Mouse (Mus musculus): ENCODE results near the gene Pagr1b. TPM values are rescaled to one million over a fixed set of nuclear protein-coding genes. Genes with fewer than 3 reads are reported as not detected.

Pagr1b gene
- polyA plus RNA-seq, 1 experiment from 2014 or later = 0.31 TPM

DNA sequence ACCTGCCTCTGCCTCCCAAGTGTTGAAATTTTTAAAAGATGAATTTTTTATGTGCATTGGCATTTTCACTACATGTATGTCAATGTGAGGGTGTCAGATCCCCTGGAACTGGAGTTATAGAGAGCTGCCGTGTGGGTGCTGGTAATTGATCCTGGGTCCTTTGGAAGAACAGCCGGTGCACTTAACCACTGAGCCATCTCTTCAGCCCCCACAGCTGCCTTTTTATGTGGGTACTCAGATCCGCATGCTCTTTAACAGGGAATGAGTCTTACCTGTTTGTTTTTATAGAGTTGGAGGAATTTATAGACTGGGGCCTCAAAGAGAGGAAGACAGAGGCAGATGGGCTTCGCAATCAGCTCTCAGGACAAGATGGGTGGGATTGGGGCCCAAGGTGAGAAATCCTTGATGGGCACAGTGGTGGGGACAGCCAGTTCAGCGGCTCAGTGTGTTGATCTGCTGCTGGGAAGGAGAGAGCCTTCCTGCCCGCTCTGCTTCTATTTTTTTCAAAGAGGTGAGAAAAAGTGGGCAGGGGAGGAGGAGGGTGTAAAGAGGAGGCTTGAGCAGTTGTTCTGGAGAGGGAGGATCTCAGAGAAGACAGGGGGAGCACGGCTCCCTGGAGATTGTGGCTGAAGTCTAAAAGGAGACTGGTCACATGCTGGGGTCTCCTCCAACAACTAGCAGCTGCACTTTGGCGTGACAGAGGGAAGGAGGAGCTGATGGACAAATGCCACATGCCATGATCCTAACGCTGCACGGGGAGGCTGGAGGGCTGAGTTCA is 31.4 kb downstream of the Pagr1b start:
- ATAC-seq = no peak
- no peaks in the 10 kb centered on the region for H3K9me3 ChIP-seq (ENCODE audit: control insufficient read depth, low read length)
- H3K27ac ChIP-seq (ENCODE audit: low read depth, low read length) = no peak overlapping the region
- WGBS = 66% methylated on average over 10 of the region's 10 CpGs
- no peak overlapping the region for H3K4me2 ChIP-seq (ENCODE audit: low read length)
- H3K36me3 ChIP-seq (ENCODE audit: control insufficient read depth, insufficient read depth, low read length) = 0 out of 2 replicates have a peak, but pooled peaks cover under 1% of the 10 kb centered on the region
- no peaks in the 10 kb centered on the region for H3K4me1 ChIP-seq (ENCODE audit: control insufficient read depth, insufficient read depth, low read depth, low read length)
- H3K27me3 ChIP-seq (replicated peaks; ENCODE audit: control insufficient read depth, insufficient read depth, low read length) = no peaks in the 10 kb centered on the region
- H3K4me3 ChIP-seq (ENCODE audit: low read length) = no peak overlapping the region
- H3K9ac ChIP-seq (ENCODE audit: low read depth, low read length) = no peak overlapping the region

DNA sequence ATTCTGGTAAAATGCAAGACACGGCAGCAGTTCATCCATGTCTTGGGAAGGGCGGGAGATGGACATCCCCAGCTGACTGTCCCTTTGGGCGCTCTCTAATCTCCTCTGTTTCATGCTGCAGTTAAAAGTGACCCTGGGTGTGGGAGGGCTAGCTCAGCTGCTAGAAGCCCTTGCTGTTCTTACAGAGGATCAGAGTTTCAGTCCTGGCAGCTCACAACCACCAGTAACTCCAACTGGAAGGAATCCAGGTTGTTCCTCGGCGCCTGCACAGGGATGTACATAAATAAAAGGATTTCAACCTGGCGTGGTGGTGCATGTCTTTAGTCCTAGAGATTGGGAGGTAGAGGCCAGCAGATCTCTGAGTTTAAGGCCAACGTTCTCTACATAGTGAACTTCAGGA is 33.2 kb downstream of the Pagr1b start:
- no peaks in the 10 kb centered on the region for H3K9me3 ChIP-seq (ENCODE audit: control insufficient read depth, low read length)
- no peak for ATAC-seq
- H3K9ac ChIP-seq (ENCODE audit: low read depth, low read length) = no peak overlapping the region
- no peaks in the 10 kb centered on the region for H3K4me1 ChIP-seq (ENCODE audit: control insufficient read depth, insufficient read depth, low read depth, low read length)
- 85% methylated on average over 7 of the region's 7 CpGs for WGBS
- no peak overlapping the region for H3K27ac ChIP-seq (ENCODE audit: low read depth, low read length)
- no peak overlapping the region for H3K4me3 ChIP-seq (ENCODE audit: low read length)
- H3K36me3 ChIP-seq (ENCODE audit: control insufficient read depth, insufficient read depth, low read length) = peaks cover 15% of the 10 kb centered on the region; the same call in 1 of the 2 replicates
- H3K27me3 ChIP-seq (replicated peaks; ENCODE audit: control insufficient read depth, insufficient read depth, low read length) = no peaks in the 10 kb centered on the region
- H3K4me2 ChIP-seq (ENCODE audit: low read length) = no peak overlapping the region

DNA sequence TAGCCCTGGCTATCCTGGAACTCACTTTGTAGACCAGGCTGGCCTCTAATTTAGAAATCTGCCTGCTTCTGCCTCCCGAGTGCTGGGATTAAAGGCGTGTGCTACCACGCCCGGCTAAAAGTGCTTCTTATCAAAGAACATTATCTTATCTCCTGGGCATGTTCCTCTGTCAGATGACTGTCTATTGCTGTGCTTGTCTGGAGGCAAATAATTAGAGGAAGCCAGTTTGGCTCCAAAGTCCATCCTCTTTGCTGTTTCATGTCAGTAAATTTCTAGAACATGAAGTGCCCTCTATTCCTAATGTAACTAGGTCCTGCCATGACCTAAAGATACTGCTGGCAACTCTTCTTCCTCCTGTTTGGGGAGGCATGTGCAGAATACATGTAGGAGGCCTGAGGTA is 34.2 kb downstream of the Pagr1b start:
- Histone ChIP-seq H3K27me3 (replicated peaks; ENCODE audit: control insufficient read depth, insufficient read depth, low read length) (no peaks in the 10 kb centered on the region), H3K4me1 (ENCODE audit: control insufficient read depth, insufficient read depth, low read depth, low read length) (peaks cover 4% of the 10 kb centered on the region), H3K4me3 (ENCODE audit: low read length) (no peak overlapping the region), H3K27ac (ENCODE audit: low read depth, low read length) (no peak overlapping the region), H3K9ac (ENCODE audit: low read depth, low read length) (no peak overlapping the region), H3K36me3 (ENCODE audit: control insufficient read depth, insufficient read depth, low read length) (peaks cover 15% of the 10 kb centered on the region; the same call in 1 of the 2 replicates), H3K9me3 (ENCODE audit: control insufficient read depth, low read length) (no peaks in the 10 kb centered on the region), H3K4me2 (ENCODE audit: low read length) (no peak overlapping the region)
- WGBS = 99% methylated on average over 4 of the region's 4 CpGs
- ATAC-seq = no peak

DNA sequence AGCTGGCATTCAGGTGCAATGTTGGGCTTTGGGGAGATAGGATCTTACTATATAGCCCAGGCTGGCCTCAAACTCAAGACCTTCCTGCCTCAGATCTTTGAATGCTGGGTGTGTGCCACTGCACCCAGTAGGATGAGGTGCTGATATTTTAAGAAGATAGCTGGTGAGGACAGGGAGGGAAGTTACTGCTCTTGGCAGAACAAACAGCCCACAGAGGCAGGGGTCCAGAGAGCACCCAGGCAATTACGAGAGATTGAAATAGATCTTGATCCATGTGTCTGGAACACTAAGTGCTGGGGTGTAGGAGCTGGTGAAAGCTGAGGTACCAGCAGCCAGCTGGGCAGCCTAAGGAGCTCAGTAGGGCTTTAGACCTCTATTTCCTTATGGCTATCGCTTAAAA is 34.7 kb downstream of the Pagr1b start:
- Histone ChIP-seq H3K27me3 (replicated peaks; ENCODE audit: control insufficient read depth, insufficient read depth, low read length) (no peaks in the 10 kb centered on the region), H3K27ac (ENCODE audit: low read depth, low read length) (no peak overlapping the region), H3K9ac (ENCODE audit: low read depth, low read length) (no peak overlapping the region), H3K9me3 (ENCODE audit: control insufficient read depth, low read length) (no peaks in the 10 kb centered on the region), H3K4me3 (ENCODE audit: low read length) (no peak overlapping the region), H3K4me1 (ENCODE audit: control insufficient read depth, insufficient read depth, low read depth, low read length) (peaks cover 6% of the 10 kb centered on the region), H3K36me3 (ENCODE audit: control insufficient read depth, insufficient read depth, low read length) (peaks cover 15% of the 10 kb centered on the region; the same call in 1 of the 2 replicates), H3K4me2 (ENCODE audit: low read length) (no peak overlapping the region)
- no peak for ATAC-seq
- 80% methylated on average over 2 of the region's 2 CpGs for WGBS

DNA sequence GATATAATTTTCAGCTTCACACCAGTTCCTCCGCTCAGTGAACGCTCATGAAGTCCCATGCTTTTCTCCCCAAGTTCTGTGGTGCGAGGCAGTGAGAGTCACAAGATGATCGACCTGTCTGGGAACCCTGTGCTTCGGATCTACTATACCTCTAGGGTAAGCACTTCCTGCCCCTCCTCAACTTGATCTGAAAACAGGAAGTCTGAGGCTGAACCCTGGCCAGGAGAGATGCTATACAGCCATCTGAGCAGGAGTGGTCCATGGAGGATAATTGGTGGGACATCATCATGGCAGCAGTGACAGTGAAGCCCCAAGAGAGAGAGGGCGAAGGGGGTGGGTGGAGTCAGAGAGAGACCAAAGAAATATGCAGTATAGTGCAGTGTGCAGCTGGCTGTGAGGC is 37.4 kb downstream of the Pagr1b start:
- Histone ChIP-seq H3K4me2 (ENCODE audit: low read length) (no peak overlapping the region), H3K27me3 (replicated peaks; ENCODE audit: control insufficient read depth, insufficient read depth, low read length) (no peaks in the 10 kb centered on the region), H3K27ac (ENCODE audit: low read depth, low read length) (no peak overlapping the region), H3K36me3 (ENCODE audit: control insufficient read depth, insufficient read depth, low read length) (peaks cover 15% of the 10 kb centered on the region; the same call in 1 of the 2 replicates), H3K4me1 (ENCODE audit: control insufficient read depth, insufficient read depth, low read depth, low read length) (peaks cover 9% of the 10 kb centered on the region), H3K4me3 (ENCODE audit: low read length) (no peak overlapping the region), H3K9ac (ENCODE audit: low read depth, low read length) (no peak overlapping the region), H3K9me3 (ENCODE audit: control insufficient read depth, low read length) (no peaks in the 10 kb centered on the region)
- 94% methylated on average over 6 of the region's 6 CpGs for WGBS
- ATAC-seq = no peak

DNA sequence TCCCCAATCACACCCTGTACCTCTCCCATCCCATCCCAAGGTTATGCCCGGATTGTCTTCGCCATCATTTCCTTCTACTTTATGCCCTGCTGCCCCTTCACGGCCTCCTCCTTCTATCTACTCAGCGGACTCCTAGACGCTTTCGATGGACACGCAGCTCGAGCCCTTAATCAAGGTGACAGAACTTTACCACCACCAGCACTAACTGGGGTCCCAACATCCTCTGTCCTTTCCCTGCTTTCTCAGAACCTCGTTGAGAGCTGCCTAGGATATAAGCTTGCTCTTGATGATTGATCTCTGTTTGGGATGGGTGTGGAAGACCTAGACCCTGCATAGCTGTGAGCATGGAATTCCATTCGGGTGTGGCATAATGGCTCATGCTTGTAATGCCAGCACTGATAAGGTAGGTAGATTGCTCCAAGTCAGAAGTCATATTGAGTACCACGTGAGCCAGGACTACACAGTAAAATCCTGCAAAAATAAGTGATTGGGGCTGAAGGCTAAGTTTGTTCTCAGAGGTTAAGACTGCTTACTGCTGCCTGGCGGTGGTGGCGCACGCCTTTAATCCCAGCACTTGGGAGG is 39.3 kb downstream of the Pagr1b start:
- no peaks in the 10 kb centered on the region for H3K9me3 ChIP-seq (ENCODE audit: control insufficient read depth, low read length)
- H3K4me3 ChIP-seq (ENCODE audit: low read length) = peak overlapping the region; percentile 99
- ATAC-seq = no peak
- peaks cover 9% of the 10 kb centered on the region for H3K4me1 ChIP-seq (ENCODE audit: control insufficient read depth, insufficient read depth, low read depth, low read length)
- H3K36me3 ChIP-seq (ENCODE audit: control insufficient read depth, insufficient read depth, low read length) = peaks cover 20% of the 10 kb centered on the region; the same call in 1 of the 2 replicates
- peak overlapping the region; percentile 97 for H3K27ac ChIP-seq (ENCODE audit: low read depth, low read length)
- H3K27me3 ChIP-seq (replicated peaks; ENCODE audit: control insufficient read depth, insufficient read depth, low read length) = no peaks in the 10 kb centered on the region
- 29% methylated on average over 14 of the region's 14 CpGs for whole genome bisulfite sequencing
- peak overlapping the region; percentile 99 for H3K9ac ChIP-seq (ENCODE audit: low read depth, low read length)
- H3K4me2 ChIP-seq (ENCODE audit: low read length) = peak overlapping the region; percentile 96

DNA sequence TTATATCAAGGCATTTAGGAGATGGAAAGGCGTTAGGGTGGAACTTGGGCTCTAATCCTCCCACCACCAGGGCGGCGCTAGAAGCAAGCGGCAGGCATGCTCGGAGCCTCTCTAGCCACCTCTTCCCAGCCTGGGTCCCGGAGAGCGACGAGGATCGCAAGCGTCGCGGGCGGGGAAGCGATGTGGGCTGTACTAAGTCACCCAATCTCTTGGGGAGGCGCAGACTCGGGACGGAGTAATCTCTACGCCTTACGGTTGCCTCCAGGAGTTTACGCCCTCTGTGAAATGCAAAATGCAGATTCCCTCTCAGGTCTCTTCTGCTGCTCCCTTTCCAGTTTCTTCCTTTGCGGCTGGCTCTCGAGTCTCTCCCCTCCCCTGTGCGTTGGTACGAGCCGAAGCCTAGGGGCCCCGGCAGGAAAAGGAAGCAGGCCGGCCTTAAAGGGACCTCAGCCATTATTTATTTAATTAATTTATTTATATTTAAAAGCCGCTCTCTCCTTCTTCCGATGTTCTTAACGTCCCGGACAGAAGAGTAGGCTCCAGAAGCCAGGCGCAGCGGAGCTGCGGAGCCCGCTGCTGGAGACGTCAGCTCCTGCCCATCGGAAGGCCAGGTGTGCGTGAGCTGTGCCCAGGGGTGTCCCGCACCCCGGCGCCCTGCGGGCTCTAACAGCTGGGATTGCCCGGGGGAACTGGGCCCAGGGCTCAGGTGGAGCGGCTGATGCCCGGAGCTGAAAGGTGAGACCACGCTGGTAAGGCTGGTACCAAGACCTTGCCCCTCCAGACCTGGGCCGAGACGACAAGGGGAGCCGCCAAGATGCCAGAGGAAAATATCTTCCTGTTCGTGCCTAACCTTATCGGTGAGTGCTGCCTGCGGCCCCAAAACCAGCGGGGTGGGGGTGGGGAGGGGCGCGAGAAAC is 40.1 kb downstream of the Pagr1b start, which contains the start of gene Cdiptos:
TSS of gene Cdiptos (minus strand) at position 149 of the 917 bp plus-strand sequence.
- H3K4me1 ChIP-seq (ENCODE audit: control insufficient read depth, insufficient read depth, low read depth, low read length) = peaks cover 9% of the 10 kb centered on the region
- H3K36me3 ChIP-seq (ENCODE audit: control insufficient read depth, insufficient read depth, low read length) = peaks cover 23% of the 10 kb centered on the region; the same call in 1 of the 2 replicates
- peak within 1 kb of the TSS; percentile 97 for H3K27ac ChIP-seq (ENCODE audit: low read depth, low read length)
- no peaks in the 10 kb centered on the region for H3K9me3 ChIP-seq (ENCODE audit: control insufficient read depth, low read length)
- ATAC-seq = peak; percentile 97
- WGBS = under 1% methylated on average over 49 of the region's 55 CpGs
- H3K27me3 ChIP-seq (replicated peaks; ENCODE audit: control insufficient read depth, insufficient read depth, low read length) = no peaks in the 10 kb centered on the region
- peak within 1 kb of the TSS; percentile 99 for H3K4me3 ChIP-seq (ENCODE audit: low read length)
- H3K4me2 ChIP-seq (ENCODE audit: low read length) = peak within 1 kb of the TSS; percentile 96
- H3K9ac ChIP-seq (ENCODE audit: low read depth, low read length) = peak within 1 kb of the TSS; percentile 99

DNA sequence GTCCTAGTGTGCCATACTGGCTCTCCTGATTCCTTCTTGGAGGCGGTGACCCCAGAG is 40.6 kb downstream of the Pagr1b start, which contains the start of gene Cdipt:
TSS of gene Cdipt (plus strand) at position 22 of the 57 bp plus-strand sequence.
- Histone ChIP-seq H3K4me3 (ENCODE audit: low read length) (peak within 1 kb of the TSS; percentile 99), H3K36me3 (ENCODE audit: control insufficient read depth, insufficient read depth, low read length) (peaks cover 27% of the 10 kb centered on the region; the same call in 1 of the 2 replicates), H3K4me2 (ENCODE audit: low read length) (peak within 1 kb of the TSS; percentile 96), H3K27ac (ENCODE audit: low read depth, low read length) (peak within 1 kb of the TSS; percentile 97), H3K9me3 (ENCODE audit: control insufficient read depth, low read length) (no peaks in the 10 kb centered on the region), H3K27me3 (replicated peaks; ENCODE audit: control insufficient read depth, insufficient read depth, low read length) (no peaks in the 10 kb centered on the region), H3K9ac (ENCODE audit: low read depth, low read length) (peak within 1 kb of the TSS; percentile 99), H3K4me1 (ENCODE audit: control insufficient read depth, insufficient read depth, low read depth, low read length) (peaks cover 9% of the 10 kb centered on the region)
- no peak for ATAC-seq
- 9% methylated on average over 1 of the region's 1 CpGs for WGBS

DNA sequence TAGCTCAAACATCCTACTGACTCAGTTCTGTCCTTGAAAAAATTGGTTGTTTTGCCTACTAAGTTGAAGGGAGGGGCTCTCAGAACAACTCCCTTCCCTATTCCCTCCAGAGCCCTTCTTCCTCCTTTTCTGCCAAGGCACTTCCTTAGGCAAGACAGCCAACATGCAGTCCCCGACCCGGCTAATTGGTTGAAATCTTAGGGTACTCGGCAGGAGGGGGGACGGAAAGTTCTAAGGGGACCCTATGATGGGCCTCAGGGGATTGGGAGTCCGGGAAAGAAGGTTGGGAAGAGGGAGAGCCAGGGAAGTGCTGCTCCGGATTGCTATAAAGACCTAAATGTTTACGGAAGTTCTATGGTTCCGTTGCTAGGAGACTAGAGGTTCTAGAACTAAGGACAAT is 40.8 kb downstream of the Pagr1b start:
- H3K9me3 ChIP-seq (ENCODE audit: control insufficient read depth, low read length) = no peaks in the 10 kb centered on the region
- peak overlapping the region; percentile 97; the same call in 1 of the 2 replicates for H3K27ac ChIP-seq (ENCODE audit: low read depth, low read length)
- H3K9ac ChIP-seq (ENCODE audit: low read depth, low read length) = peak overlapping the region; percentile 99
- ATAC-seq = no peak; the same call in 1 of the 2 replicates
- no peaks in the 10 kb centered on the region for H3K27me3 ChIP-seq (replicated peaks; ENCODE audit: control insufficient read depth, insufficient read depth, low read length)
- H3K4me2 ChIP-seq (ENCODE audit: low read length) = peak overlapping the region; percentile 48
- WGBS = 19% methylated on average over 8 of the region's 8 CpGs
- H3K4me3 ChIP-seq (ENCODE audit: low read length) = peak overlapping the region; percentile 99
- H3K4me1 ChIP-seq (ENCODE audit: control insufficient read depth, insufficient read depth, low read depth, low read length) = peaks cover 9% of the 10 kb centered on the region
- peaks cover 27% of the 10 kb centered on the region; the same call in 1 of the 2 replicates for H3K36me3 ChIP-seq (ENCODE audit: control insufficient read depth, insufficient read depth, low read length)

Measured in hindbrain, embryonic 16.5 days (tissue).